Mouse (Mus musculus) gastrocnemius, postnatal 14 days (tissue): ENCODE measurements around the gene Tssk4. TPM values are rescaled to one million over a fixed set of nuclear protein-coding genes. Genes with fewer than 3 reads are reported as not detected.
A peak's percentile ranks its signal among the peaks of the same experiment; 100 is the strongest.

Source experiments
- DNase-seq: peaks from one replicate; pipeline ENCODE4 v3.0.0; 2021; ENCODE audit warnings: mixed read lengths
- intact Hi-C: fragments of 180-260 bp; cut with DNase I; formaldehyde crosslinking; loops from one replicate; pipeline ENCODE4 v1.15.1; 2025; ENCODE audit warnings: low total_unique reads
- long read RNA-seq, 2 experiments: library from polyadenylated mRNA; stranded (forward); transcript quantifications; one replicate each; pipeline ENCODE4 v2.0.0; 2021
- total RNA-seq, 2 experiments: library from RNA; stranded (reverse); gene quantifications; 2 replicates each; pipeline ENCODE4 v1.2.3; 2021

Gene Tssk4
- under 1 TPM; 0.12 to 0.49 TPM for total RNA-seq
- long read RNA-seq, experiment 1: 0 reads
- long read RNA-seq, experiment 2: 0 reads

DNA sequence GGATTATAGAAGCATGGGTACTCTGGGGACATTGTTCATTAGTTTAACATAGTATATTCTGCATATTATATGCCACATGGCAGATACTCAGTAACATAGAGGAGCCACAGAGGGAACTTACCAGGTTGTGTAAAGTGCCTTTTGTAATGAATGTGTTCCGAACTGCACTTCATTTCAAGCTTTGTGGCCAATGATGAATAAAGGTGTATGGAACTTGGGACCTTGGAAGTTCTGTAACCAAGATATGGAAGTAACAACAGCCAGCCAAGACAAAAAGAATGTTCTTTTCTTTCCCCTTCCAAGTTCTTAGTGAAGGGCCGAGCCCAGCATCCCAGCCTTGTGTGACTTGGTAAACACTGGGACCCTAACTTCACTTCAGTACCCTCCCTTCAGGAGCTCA lies at the start of gene Tssk4:
Tssk4 (plus strand) TSS at position 301 of the 400 bp plus-strand sequence.
- DNase-seq: no peak
- intact Hi-C loops: no loop called here

DNA sequence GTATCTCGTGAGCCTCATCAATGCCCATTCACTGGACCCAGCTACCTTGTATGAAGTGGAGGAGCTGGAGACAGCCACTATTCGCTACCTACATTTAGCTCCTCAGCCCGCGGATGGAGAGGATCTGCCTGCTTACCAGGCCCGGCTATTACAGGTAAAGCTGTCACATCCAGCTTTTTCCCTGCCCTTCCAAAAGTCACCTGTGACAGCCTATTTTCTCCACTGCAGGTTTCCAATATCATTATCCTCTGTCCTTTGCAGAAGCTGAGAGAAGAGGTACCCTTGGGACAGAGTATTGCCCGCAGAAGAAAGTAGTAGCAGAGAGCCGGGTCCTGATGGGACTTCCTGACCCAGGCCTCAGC lies 46.7 kb upstream of the Tssk4 start, which contains the start of gene Irf9:
Irf9 (plus strand) TSS at position 301 of the 362 bp plus-strand sequence.
- intact Hi-C loops: no loop called here

DNA sequence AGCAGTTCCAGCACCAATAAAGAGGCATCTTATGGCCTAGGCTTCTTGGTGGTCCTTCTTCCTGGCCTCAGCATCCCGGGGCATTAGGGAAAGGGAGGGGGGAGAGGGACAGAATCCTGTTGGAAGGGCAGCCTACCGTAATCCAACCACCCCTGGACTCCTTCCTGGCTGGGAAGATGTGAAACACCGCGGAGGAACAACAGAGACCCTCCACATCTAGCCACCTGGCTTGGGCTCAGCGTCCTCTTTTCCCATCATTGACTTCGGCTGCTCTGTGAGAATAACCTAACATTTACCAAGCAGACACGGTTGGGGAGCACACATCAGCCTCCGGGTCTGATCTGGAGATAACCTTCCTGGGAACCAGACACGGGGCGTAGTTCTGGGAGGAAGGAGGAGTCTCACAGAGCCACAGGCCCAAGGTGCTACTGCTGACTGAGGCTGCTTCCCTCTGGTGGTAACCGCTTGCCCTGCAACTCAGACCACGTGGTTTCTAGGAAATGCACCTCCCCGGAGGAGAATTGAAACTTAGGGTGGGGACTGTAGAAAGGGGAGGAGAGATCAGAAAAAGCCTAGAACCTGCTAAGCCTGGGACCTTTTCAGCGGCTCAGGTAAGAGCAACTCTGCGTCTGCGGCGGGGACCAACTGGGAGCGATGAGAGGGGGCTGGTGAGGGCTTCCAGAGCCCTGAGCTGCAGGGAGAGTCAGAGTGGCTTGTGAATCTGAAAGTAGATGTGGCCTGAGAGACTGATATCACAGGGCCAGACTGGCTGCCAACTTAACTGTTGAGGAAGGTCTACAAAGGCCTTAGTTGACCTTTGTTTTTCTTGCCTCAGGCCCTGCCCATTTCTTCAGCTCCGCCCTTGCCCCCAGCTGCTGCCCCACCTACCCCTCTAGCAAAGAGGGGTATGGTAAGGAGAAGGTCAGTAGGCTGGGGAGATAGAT lies 46.1 kb upstream of the Tssk4 start:
- intact Hi-C loops: no loop called here
- DNase-seq: peak; percentile 89

More for the DNA sequence above, 46.7 kb upstream of the Tssk4 start, which contains the start of gene Irf9:
- no peak for DNase-seq

DNA sequence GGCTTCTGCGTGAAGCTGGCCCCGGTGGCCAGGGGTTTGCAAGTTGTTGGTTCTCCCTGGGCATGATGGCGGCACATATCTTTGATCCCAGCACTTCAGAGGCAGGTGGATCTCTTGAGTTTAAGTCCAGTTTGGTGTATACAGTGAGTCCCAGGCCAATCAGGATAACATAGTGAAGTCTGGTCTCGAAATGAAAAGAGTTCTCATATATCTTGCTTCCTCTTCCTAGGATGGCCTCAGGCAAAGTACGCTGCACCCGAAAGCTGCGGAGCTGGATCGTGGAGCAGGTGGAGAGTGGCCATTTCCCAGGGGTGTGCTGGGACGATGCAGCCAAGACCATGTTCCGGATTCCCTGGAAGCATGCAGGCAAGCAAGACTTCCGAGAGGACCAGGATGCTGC lies 45.2 kb upstream of the Tssk4 start:
- intact Hi-C loops: no loop called here

DNA sequence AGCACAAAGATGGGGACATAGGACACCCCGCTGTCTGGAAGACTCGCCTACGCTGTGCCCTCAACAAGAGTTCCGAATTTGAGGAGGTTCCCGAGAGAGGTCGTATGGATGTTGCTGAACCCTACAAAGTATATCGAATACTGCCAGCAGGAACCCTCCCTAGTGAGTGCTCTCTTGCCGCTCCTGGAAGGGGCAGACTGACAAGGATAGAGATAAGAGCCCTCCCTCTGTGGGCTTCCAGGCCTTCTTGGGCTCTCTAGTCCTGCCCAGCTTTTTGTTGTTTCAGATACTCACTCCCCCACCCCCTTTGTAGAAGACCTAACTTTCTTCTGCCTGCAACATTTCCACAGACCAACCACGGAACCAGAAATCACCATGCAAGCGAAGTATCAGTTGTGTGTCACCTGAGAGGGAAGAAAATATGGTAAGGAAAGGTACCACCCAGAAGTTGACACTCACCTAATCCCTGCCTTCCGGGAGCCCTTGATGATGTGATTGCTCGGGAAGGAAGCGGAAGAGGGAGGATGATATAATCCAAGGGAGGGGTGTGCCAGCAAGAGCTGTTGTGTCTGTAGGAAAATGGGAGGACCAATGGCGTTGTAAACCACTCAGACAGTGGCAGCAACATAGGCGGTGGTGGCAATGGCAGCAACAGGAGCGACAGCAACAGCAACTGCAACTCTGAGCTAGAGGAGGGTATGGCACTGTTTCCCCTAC lies 44.1 kb upstream of the Tssk4 start:
- DNase-seq: no peak
- intact Hi-C loops: no loop called here

More for the DNA sequence above, 45.2 kb upstream of the Tssk4 start:
- no peak for DNase-seq

DNA sequence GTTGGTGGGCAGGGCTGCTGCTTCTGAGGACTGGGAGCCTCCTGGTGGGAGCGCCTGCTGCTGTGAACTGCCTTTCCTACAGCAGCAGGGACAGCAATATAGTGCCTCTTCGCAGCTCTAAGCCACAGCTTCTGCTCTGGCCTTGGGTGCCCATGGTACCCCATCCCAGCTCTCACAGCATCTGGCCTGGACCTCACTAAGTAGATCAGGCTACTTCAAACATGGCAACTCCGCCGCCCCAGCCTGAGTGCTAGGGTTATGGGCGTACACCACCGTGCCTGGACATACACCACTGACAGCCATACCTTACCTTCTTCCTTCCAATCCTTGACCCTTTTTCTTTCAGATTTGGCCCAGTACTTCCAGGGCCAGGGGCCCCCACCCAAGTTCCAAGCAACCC lies 41.6 kb upstream of the Tssk4 start:
- no peak for DNase-seq
- intact Hi-C loops: no loop called here

DNA sequence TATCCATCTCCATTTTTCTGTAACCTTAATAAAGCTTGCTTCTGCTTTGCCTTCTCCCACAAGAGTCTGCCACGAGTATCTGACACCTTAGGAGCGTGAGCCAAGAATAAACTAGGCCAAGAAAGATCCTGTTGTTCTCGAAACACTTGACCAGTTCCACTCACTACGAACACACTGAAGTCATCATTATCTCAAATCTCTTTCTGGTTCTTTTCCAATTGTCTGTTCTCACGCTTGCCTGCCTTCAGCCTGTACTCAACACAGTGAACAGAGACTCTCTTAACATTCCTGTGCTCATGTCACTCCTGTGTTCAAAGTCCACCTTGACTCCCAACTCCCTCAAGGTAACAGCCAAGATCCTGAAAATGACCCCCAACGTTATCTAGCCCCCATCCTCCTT lies 36.6 kb upstream of the Tssk4 start:
- intact Hi-C loops: no loop called here
- DNase-seq: no peak

DNA sequence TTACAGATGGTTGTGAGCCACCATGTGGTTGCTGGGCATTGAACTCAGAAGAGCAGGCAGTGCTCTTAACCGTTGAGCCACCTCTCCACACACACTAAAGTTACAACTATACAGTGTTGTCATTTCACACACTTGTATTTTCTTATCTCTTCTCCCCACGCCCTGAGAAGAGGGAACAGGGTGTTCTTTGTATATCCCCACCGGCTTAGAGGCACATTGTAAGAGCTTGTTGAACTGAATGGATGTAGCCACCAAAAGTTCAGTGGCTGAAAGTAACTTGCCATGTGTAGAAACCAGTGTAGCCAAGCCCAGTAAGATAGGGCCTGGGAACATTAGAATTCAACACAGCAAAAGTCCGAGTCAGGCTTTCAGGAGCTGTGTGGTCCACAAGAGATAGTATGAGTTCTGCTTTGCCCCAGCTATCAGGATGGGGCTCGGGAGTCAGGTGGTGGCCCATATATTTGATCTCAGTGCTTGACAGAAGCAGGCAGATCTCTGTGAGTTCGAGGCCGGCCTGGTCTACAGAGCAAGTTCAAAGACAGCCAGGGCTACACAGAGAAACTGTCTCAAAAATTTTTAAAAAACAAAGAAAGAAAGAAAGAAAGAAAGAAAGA lies 35.3 kb upstream of the Tssk4 start:
- intact Hi-C loops: no loop called here
- no peak for DNase-seq

DNA sequence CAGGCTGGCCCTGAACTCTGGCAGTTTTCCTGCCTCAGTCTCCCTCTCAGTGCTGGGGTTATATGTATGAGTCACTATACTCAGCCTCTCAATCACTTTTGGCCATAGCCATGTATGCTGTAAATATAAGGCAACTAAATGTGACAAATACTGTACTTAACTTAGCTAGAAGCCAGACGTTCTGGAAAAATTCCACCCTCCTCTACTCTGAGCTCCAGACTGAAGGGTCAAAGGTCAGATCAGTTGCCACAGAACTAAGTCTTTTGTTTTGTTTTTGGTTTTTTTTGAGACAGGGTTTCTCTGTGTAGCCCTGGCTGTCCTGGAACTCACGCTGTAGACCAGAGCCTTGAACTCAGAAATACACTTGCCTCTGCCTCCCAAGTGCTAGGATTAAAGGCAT lies 34.1 kb upstream of the Tssk4 start:
- intact Hi-C loops: no loop called here
- no peak for DNase-seq

DNA sequence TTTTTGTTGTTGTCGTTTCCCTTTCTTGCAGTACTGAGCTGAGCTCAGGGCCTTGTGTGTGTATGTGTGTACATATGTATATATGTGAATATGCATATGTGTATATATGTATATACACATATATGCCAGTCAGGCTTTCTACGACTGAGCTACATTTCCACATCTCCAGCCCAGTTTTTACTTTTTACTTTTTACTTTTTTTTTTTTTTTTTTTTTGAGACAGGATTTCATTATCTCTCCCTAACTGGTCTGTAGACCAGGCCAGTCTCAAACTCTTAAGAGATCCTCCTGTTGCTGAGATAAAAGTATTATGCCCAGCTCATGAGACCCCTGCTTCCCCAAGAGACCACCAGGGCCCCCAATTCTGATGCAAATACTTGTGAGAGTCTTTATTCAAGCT lies 33.1 kb upstream of the Tssk4 start:
- no peak for DNase-seq
- intact Hi-C loops: no loop called here

DNA sequence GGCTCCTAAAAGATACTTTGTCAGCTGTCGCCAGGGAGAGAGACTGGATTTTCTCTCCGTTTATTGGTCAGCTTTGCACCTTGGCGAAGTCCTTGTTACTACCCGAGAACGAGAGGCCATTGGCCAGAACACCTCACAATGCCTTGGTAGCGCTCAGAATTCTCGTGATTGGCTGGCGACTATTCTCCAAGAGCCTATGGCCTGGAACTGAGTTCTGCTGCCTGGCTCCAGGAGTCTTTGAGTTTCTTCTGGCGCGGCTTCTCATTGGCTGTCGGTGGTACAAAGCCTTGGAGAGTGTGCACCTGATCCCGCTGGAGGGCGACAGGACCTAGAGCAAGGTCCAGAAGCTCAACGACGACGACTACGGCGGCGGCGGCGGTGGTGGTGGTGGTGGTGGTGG lies 32.2 kb upstream of the Tssk4 start, which contains the start of gene Rec8:
Rec8 (plus strand) TSS at position 216 of the 400 bp plus-strand sequence.
- no peak for DNase-seq
- intact Hi-C loops: no loop called here

DNA sequence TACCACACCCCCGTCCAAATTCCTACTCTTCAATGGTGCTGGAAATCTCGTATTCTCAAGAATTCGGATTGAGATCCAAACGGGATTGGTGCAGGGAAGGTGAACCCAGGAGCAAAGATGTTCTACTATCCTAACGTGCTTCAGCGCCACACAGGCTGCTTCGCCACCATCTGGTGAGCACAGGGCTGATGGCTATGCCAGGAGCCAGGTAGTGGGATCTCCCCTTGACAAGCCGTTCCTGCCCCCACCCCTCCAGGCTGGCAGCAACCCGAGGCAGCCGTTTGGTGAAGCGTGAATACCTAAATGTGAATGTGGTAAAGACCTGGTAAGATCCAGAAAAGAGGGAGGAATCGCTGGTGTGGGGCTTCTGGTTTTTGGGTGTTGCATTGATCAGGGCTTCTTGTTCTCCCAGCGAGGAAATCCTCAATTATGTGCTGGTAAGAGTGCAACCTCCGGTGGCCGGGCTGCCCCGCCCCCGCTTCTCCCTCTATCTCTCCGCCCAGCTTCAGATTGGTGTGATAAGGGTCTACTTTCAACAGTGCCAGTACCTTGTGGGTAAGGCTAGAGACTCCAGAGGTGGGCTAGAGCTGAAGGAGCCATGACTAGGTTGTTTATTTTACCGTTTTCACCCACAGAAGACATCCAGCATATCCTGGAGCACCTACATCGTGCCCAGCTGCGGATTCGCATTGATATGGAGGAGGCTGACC lies 31.3 kb upstream of the Tssk4 start:
- intact Hi-C loops: no loop called here
- DNase-seq: no peak

DNA sequence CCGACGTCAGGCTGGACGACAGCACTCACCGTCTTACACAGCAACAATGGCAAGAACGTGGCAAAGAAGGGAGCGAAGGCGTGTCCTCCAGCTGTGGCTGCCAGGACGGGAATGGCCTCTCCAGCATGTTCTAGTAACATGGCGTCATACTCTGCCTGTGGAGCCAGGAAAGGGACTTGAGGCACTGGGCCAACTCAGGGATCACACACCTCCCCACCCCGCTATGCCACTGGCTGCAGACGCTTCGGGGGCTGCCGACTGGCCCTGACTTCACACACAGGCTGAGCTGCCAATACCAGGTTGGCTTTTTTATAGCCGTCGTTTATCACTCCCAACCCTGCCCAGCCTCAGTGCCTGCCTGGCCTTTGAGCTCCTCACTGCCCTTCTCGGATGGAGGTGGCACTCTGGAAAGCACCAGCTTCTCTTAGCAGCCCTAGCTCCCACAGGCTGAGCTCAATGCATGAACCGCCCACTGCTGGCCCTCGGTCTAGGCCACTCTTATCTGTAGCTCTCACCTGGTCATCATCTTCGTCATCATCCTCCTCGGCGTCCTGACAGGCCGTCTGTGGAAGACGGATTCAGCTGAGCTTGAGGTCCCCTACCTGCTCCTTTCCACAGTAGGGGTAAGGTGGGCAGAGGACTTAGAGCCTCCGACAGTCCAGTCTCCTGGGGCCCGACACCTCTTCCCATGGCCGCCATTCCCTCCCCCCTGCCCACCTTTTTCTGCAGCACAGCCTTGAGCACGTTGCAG lies 21.7 kb upstream of the Tssk4 start:
- intact Hi-C loops: no loop called here

DNA sequence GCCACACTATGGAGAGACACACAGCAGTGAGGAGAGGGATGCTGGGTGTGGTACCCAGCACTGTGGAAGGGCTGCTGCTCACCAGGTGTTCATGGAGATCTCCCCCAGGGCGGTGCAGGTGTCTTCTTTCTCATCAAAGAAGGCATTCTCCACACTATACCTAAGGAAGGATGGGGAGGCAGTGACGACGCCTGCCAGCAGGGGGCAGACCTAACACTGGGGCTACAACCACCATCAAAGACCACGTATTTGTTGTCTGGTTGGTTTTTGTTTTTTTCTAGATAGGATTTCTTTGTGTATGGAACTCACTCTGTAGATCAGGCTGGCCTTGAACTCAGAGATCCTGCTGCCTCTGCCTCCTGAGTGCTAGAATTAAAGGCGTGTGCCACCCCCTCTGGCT lies 20.7 kb upstream of the Tssk4 start:
- peak; percentile 40 for DNase-seq
- intact Hi-C loops: no loop called here

More for the DNA sequence above, 21.7 kb upstream of the Tssk4 start:
- DNase-seq: no peak

DNA sequence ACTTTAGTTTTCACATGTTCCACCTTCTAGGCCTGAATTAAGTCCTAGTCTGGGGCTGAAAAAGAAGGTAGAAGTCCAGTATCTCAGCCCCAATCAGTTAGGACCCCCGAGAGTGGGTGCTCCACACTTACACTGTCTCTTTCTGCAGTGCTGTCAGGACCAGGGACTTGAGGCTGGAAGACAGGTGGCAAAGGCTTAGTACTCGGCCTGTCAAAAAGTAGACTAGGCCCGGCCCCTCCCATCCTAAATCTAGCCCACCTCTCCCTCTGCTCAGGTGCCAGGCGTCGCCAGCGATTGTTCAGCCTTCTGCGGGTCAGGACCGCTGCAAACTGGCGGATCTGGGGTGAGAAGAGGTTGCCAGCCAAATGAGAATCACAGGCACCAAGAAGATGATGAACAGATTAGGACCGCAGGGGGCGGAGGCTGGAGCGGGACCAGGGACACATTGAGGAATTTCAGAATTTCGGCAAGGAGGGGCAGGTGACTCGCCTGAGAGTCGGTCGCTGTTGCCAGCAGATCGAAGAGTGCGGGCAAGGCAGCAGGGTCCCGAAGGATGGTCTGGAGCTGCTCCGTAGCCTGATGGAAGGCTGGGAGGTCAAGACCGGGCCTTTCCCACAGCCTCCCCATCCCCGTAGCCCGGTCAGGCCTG lies 15.0 kb upstream of the Tssk4 start:
- peak; percentile 49 for DNase-seq
- intact Hi-C loops: no loop called here

DNA sequence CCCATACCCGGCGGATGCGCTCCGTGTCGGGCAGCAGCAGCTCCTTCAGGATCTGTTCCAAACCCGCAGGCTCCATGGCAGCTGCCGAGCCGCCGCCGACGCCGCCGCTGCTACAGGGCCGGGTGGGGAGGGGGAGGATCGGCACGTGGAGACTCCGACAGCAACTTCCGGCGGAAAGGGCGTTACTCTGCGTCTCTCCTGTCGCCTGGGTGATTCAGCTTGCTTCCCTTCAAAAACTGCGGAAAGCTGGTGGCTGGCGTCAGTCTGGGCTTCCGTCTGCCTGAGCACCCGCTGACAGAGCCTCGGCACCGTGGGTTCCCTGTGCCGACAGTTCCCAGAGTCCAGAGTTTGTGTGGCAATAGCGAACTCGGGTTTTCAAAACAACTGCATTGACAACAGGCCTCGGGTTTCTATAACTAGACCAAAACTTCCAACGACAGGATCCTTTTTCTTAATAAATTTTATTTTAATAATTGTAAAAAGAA lies 14.4 kb upstream of the Tssk4 start, which contains the start of gene Ipo4:
Ipo4 (minus strand) TSS at position 435 of the 485 bp plus-strand sequence.
- DNase-seq: peak; percentile 89

DNA sequence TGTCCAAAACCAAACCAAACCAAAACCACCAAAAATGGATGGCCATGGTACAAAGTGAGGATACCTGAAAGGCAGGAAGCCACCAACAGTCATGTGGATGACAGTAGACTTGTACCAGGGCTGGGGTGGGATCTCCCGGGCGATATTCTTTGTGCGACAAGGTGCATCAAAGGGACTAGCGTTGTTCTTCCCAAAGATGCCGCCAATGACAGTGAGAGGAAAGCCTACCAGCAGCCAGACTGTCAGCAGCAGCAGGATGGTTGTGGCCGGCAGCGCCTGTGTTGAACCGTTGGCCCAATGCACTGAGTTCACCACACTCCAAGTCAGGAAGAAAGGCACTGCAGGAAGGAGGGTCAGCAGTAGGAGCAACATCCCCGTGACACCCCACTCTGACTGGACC lies 12.2 kb upstream of the Tssk4 start, which contains the start of gene Gm49378:
Gm49378 (minus strand) TSS at position 101 of the 400 bp plus-strand sequence.
- no peak for DNase-seq
- intact Hi-C loops: no loop called here

More for the DNA sequence above, 14.4 kb upstream of the Tssk4 start, which contains the start of gene Ipo4:
- intact Hi-C loops: no loop called here

DNA sequence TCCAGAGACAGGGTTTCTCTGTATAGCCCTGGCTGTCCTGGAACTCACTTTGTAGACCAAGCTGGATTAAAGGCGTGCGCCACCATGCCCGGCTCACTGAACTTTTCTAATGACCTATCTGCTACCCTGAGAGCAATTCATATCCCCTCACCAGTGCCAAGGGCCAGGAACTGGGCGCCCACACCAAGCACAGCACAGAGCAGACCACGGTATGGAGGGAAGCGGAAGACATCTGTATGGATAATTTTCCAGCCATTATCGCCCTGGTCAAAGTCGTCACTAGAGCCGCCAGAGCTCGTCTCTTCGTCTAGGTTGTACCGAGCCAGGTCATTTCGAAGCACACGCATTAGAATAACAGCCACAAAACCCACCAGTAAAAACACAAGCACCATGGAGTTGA lies 9.2 kb upstream of the Tssk4 start:
- no peak for DNase-seq
- intact Hi-C loops: no loop called here
